Mouse (Mus musculus): Measurements from ENCODE around the gene Sh3pxd2a. TPM values are rescaled to one million over a fixed set of nuclear protein-coding genes. Genes with fewer than 3 reads are reported as not detected.

Sh3pxd2a gene
- total and polyA plus RNA-seq, 2 experiments from 2014 or later, result 3.4 to 47.2 TPM

GRCm38 (mm10) chr19:47212401-47212800, 251.8 kb downstream of the Sh3pxd2a start:
- H3K27ac ChIP-seq (ENCODE audit: low read depth), result no peak overlapping the region
- no peak overlapping the region for H3K4me2 ChIP-seq (ENCODE audit: low read depth, low read length)
- no peaks in the 10 kb centered on the region for H3K9me3 ChIP-seq (replicated peaks; ENCODE audit: control insufficient read depth, low read length)
- no peak for DNase-seq (ENCODE audit: low spot score)
- TF ChIP-seq EP300 (IDR thresholded peaks at IDR 0.05; ENCODE audit: low read depth), result no peak
- TF ChIP-seq CTCF (IDR thresholded peaks at IDR 0.05; ENCODE audit: low read depth), result no peak
- H3K4me3 ChIP-seq (ENCODE audit: low read depth, low read length), result no peak overlapping the region
- H3K9ac ChIP-seq (replicated peaks; ENCODE audit: low read depth, low read length), result no peak overlapping the region
- H3K4me1 ChIP-seq (ENCODE audit: control insufficient read depth, insufficient read depth), result no peaks in the 10 kb centered on the region
- H3K36me3 ChIP-seq (replicated peaks; ENCODE audit: control insufficient read depth, insufficient read depth, low read length), result no peaks in the 10 kb centered on the region
- 82% methylated on average over 7 of the region's 7 CpGs for WGBS
- ATAC-seq (ENCODE audit: insufficient read depth, low read depth), result no peak
- no peaks in the 10 kb centered on the region for H3K27me3 ChIP-seq (ENCODE audit: control insufficient read depth, insufficient read depth, low read length)

GRCm38 (mm10) chr19:47211609-47212312, 252.4 kb downstream of the Sh3pxd2a start:
- Histone ChIP-seq H3K4me2 (ENCODE audit: low read depth, low read length) (no peak overlapping the region), H3K9me3 (replicated peaks; ENCODE audit: control insufficient read depth, low read length) (no peaks in the 10 kb centered on the region), H3K4me3 (ENCODE audit: low read depth, low read length) (no peak overlapping the region), H3K9ac (replicated peaks; ENCODE audit: low read depth, low read length) (no peak overlapping the region), H3K27me3 (ENCODE audit: control insufficient read depth, insufficient read depth, low read length) (no peaks in the 10 kb centered on the region), H3K36me3 (replicated peaks; ENCODE audit: control insufficient read depth, insufficient read depth, low read length) (no peaks in the 10 kb centered on the region), H3K4me1 (ENCODE audit: control insufficient read depth, insufficient read depth) (no peaks in the 10 kb centered on the region), H3K27ac (ENCODE audit: low read depth) (no peak overlapping the region)
- no peak for TF ChIP-seq EP300 (IDR thresholded peaks at IDR 0.05; ENCODE audit: low read depth)
- no peak for TF ChIP-seq CTCF (IDR thresholded peaks at IDR 0.05; ENCODE audit: low read depth)
- ATAC-seq (ENCODE audit: insufficient read depth, low read depth), result no peak
- 72% methylated on average over 10 of the region's 10 CpGs for WGBS
- DNase-seq (ENCODE audit: low spot score), result no peak

- no peak for ATAC-seq (ENCODE audit: insufficient read depth, low read depth)
- no peak overlapping the region for H3K9ac ChIP-seq (replicated peaks; ENCODE audit: low read depth, low read length)
- TF ChIP-seq CTCF (IDR thresholded peaks at IDR 0.05; ENCODE audit: low read depth) (no peak), EP300 (IDR thresholded peaks at IDR 0.05; ENCODE audit: low read depth) (no peak)
- H3K4me1 ChIP-seq (ENCODE audit: control insufficient read depth, insufficient read depth), result no peaks in the 10 kb centered on the region
- no peaks in the 10 kb centered on the region for H3K27me3 ChIP-seq (ENCODE audit: control insufficient read depth, insufficient read depth, low read length)
- DNase-seq (ENCODE audit: low spot score), result no peak
- WGBS, result 86% methylated on average over 4 of the region's 4 CpGs
- H3K4me3 ChIP-seq (ENCODE audit: low read depth, low read length), result no peak overlapping the region
- no peaks in the 10 kb centered on the region for H3K9me3 ChIP-seq (replicated peaks; ENCODE audit: control insufficient read depth, low read length)
- H3K27ac ChIP-seq (ENCODE audit: low read depth), result no peak overlapping the region
- H3K36me3 ChIP-seq (replicated peaks; ENCODE audit: control insufficient read depth, insufficient read depth, low read length), result no peaks in the 10 kb centered on the region
- H3K4me2 ChIP-seq (ENCODE audit: low read depth, low read length), result no peak overlapping the region
Measured at GRCm38 (mm10) chr19:47210432-47210831, 253.8 kb downstream of the Sh3pxd2a start.

Small RNA genes lying within 50 kb of the gene (microRNA-seq; reads per million reads assigned to microRNA genes)
- gene Mir6995, result not detected

Other genes with a start within 250 kb of the Sh3pxd2a start
- gene Stn1, start 73.1 kb upstream of the Sh3pxd2a start, total RNA-seq (2014; rRNA removed; ENCODE audit: low replicate concordance), result 26.1 and 71.6 TPM in 2 replicates
- gene Stn1, start 73.1 kb upstream of the Sh3pxd2a start, polyA plus RNA-seq (2015; fragmentation: Nextera tagmentation; extraction: Ambion mirVana), result 20.1 and 21.6 TPM in 2 replicates
- 45.8 and 59.5 TPM in 2 replicates for gene Slk, start 115.3 kb upstream of the Sh3pxd2a start, total RNA-seq (2014; rRNA removed; ENCODE audit: low replicate concordance)
- gene Slk, start 115.3 kb upstream of the Sh3pxd2a start, polyA plus RNA-seq (2015; fragmentation: Nextera tagmentation; extraction: Ambion mirVana), result 14.2 and 17.7 TPM in 2 replicates
- 2.0 TPM in 1 of 2 replicates, not detected in the other for gene Col17a1, start 227.7 kb upstream of the Sh3pxd2a start, total RNA-seq (2014; rRNA removed; ENCODE audit: low replicate concordance)
- 0.26 and 0.27 TPM in 2 replicates for gene Col17a1, start 227.7 kb upstream of the Sh3pxd2a start, polyA plus RNA-seq (2015; fragmentation: Nextera tagmentation; extraction: Ambion mirVana)

All from heart, postnatal 0 days (tissue).